Mouse (Mus musculus): ENCODE results near the gene Fbxl18.
"Not testable (repeated sequence)": the region's sequence is repeated elsewhere in the genome, so short reads cannot be mapped to it uniquely, and the experiment has no call there.

The Fbxl18 gene

DNA sequence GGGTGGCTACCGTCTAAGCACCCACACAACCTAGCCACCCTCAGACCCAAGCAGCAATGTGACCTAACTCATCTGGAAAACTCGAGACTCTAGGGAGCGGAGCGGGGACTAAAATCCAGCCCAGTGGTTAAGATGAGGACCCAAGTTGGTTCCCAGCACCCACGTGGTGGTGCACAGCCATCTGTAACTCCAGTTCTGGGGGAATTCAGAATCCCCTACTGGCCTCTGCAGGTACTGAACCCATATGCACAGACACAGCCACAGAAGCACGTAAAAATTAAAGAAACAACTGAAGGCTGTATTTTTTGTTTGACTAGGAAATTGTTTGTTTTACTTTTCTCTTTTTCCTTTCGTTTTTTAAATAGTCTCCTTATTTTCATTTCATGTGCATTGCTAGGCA lies 21.5 kb downstream of the Fbxl18 start:
- DNase-seq (ENCODE audit: low read depth, low spot score): no peak

DNA sequence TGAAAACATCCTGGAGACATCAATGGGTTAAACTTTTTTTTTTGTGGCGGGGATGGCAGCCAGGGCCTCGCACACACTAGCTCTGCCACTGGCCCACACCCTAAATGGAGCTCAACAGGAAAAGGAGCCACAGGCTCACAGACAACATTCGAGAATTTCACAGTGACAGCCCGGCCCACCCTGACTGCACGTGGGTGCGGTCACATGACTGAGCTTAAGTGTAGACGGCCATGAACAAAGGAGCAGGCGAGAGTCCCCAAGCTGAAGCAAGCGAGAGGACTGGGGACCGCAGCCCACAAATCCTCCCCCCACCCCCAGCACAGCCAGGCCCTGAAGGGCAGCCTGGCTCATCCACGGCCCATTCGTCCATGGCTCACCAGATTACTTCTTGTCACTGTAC lies 23.5 kb downstream of the Fbxl18 start:
- DNase-seq (ENCODE audit: low read depth, low spot score): no peak

DNA sequence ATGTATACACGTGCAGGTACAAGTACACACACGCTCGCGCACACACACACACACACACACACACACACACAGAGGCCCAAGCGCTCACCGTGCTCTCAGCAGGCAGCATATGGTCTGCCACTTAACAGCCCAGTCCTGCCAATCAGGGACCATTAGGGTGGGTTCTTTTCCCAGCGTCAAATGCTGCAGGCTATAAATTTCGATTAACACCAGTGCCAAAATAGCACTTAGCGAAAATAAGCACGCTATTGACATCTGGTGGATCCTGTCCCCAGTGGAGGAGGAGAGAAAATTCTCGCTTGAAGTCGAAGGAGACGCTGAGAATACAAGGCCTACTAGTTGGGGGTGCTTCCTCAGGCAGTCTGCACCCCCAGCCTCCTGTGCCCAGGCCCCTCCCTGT lies 25.8 kb downstream of the Fbxl18 start:
- DNase-seq (ENCODE audit: low read depth, low spot score): peak; percentile 49

DNA sequence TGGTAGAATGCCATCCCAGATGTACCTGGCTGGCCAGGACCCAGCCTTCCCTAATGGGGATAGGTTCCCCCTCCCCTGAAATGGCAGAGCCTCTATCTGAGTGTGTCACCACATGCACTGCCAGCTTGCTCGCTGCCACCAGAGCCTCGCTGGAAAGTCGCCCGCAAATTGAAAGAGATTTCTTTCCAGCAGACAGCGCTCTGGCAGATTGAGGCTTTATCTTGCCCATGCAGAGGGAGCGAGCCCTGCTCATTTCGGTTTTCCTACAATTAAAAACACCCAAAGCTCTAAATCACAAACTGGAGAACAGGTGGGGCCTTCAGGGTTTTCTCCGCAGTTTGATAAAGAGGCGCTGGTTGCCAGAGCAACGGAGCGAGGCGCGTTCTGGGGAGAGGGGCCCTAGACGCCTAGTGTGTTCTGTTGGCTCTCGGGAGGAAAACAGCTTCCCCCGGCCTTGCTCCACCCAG lies 37.4 kb downstream of the Fbxl18 start:
- peak; percentile 70 for DNase-seq (ENCODE audit: low read depth, low spot score)

GRCm38 (mm10) chr5:142856408-142856807 lies 38.8 kb downstream of the Fbxl18 start:
- no peak for DNase-seq (ENCODE audit: low read depth, low spot score)

GRCm38 (mm10) chr5:142854877-142855276 lies 40.3 kb downstream of the Fbxl18 start:
- DNase-seq (ENCODE audit: low read depth, low spot score): no peak

- DNase-seq (ENCODE audit: low read depth, low spot score): no peak
Observed at GRCm38 (mm10) chr5:142853585-142853984, 41.6 kb downstream of the Fbxl18 start.

- no peak for DNase-seq (ENCODE audit: low read depth, low spot score)
Observed at GRCm38 (mm10) chr5:142851681-142852049, 43.6 kb downstream of the Fbxl18 start.

GRCm38 (mm10) chr5:142850916-142851680 lies 44.1 kb downstream of the Fbxl18 start:
- DNase-seq (ENCODE audit: low read depth, low spot score): no peak

DNA sequence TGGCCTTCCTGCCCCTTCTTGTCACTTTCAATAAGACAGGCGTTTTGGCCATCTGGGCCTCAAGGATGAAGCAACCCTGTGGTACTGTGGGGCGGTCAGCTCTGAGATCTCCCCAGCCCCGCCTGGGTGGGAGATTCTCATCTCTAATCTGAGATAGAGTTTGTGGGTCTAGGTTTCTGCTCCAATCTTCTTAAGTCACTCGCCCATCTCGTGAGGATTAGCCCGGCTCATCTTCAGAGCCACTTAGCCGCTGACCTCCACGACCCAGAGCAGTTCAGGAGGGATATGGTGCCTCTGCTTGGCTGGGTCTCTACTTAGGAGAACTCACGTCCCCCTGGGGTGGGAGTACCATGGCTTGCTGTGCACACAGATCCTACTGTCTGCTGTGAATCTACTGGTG lies 44.7 kb downstream of the Fbxl18 start:
- no peak for DNase-seq (ENCODE audit: low read depth, low spot score)

DNA sequence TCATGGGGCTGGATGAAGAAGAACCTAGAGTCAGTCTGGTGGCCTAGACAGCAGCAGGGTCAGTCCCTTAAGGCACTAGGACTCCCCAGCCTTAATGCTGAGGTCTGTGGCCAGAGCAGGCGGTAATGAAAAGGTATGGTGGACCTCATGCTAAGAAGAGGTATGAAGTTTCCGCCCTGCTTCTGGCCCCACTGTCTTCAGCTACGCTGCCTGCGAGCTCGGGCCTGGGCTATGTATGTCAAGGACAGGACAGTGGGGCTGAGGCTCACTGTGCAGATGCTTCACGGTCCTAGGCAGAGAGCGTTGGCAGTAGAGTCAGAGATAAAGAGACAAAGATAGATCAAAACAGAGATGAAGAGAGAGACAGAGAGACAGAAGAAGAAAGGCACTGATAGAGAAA lies 46.3 kb downstream of the Fbxl18 start:
- no peak for DNase-seq (ENCODE audit: low read depth, low spot score)

- no peak for DNase-seq (ENCODE audit: low read depth, low spot score)
Observed at GRCm38 (mm10) chr5:142848149-142848548, 47.1 kb downstream of the Fbxl18 start.

DNA sequence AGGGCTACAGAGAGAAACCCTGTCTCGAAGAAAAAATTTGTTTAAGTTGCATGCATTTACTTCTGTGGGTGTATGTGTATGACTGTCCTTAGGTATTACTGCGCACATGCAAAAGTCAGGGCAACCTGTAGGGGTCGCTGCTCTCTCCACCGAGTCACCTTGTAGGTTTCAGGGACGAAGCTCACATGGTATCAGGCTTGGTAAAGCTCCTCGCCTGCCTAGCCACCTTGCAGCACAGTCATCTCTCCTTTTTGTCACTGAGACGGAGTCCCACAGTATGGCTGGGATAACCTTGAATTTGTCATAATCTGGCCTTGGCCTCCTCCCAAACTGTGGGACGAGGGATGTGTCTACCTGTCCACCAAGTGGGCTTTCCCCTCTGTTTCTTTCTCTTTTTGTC lies 50.8 kb downstream of the Fbxl18 start:
- no peak for DNase-seq (ENCODE audit: low read depth, low spot score)

DNA sequence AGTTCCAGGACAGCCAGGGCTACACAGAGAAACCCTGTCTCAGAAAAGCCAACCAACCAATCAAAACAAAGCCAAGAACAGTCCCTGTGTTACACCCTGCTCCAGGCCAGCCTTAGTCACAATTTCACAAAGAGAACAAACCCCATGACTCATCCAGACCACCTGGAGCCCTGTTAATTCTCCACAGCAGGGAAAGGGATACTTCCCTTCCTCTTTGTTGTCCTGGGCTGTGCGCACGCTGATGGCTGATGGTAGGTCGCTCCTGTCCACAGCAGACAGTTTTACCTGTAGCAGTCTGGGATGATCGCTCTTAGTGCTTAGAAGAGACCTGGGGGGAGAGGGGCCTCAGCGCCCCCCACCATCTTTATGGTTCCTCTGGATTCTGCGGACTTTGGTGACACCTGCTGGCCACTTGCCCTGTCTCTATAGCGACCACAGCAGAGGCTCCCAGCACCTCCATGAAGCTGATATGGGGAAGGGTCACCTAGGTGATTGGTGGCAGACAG lies 53.0 kb downstream of the Fbxl18 start:
- DNase-seq (ENCODE audit: low read depth, low spot score): no peak

- DNase-seq (ENCODE audit: low read depth, low spot score): no peak
Observed at GRCm38 (mm10) chr5:142841372-142842136, 53.7 kb downstream of the Fbxl18 start.

GRCm38 (mm10) chr5:142837427-142837826 lies 57.8 kb downstream of the Fbxl18 start:
- DNase-seq (ENCODE audit: low read depth, low spot score): not testable (repeated sequence)

DNA sequence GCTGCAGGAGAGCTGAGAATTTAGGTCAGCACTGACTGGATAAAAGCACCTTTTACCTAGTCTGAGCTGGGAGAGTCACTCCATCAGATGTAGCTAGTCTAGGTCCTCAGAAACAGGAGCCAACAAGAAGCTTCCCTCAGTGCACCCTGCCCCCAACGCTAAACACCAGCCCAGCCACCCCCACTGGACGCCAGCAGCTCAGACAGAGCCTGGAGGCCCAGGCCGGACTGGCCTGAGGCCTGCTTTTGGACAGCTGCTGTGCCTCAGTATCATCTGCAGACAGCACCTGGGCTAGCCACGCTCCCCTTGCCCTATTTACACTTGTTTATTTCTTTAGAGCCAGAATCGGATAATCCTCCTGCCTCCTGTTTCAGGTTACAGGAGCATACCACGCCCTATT lies 58.3 kb downstream of the Fbxl18 start:
- DNase-seq (ENCODE audit: low read depth, low spot score): no peak

DNA sequence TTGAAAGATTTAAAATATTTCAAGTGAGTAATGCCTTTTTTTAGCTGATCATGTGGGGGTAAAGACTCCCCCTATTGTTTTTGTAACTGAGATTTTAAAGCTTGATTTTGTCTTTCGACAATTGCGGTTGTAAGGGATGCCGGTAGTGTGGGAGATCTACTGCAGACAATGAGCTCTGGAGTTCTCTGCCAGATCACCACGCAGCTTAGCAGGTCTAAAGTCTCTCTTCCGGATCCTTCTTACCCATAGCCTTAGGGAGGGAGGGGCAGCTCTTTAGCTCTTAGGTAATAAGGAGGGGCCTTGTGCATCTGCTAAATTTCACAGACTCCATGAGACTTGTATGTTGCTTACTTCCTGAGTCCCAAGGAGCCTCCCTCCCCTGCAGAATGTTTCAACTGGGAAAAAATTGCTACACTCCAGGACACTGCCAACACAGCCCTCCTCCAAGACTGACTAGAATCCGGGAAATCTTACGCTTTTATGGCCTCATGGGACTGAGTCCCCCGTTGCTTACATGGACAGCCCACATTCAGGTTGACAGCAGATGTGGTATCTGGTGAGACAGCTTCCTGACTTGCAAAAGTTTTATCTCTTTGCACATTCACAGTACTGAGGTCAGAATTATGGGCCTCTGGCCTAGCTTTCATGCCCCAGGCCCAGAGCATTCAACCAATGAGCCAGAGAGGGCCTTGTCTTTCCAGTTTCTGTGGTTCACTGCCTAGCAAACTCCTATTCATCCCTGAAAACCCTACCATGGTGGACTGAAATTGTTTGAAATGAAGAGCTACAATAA lies 61.4 kb downstream of the Fbxl18 start:
- DNase-seq (ENCODE audit: low read depth, low spot score): no peak

DNA sequence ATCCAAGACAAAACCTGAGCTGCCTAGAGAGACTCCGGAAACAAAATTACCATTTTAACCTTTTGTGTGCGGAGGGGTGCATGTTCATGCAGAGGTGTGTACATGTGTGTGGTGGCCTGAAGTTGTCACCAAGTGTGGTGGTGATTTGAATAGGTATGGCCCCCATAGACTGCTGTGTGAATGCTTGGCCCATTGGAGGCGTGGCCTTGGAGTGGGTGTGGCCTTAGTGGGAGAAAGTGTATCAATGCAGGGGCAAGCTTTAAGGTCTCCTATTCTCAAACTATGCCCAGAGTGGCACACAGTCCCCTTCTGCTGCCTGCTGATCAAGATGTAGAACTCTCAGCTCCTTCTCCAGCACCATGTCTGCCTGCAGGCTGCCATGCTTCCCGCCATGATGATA lies 69.1 kb downstream of the Fbxl18 start:
- no peak for DNase-seq (ENCODE audit: low read depth, low spot score)

GRCm38 (mm10) chr5:142825665-142826064 lies 69.6 kb downstream of the Fbxl18 start:
- DNase-seq (ENCODE audit: low read depth, low spot score): no peak

- DNase-seq (ENCODE audit: low read depth, low spot score): no peak
Observed at GRCm38 (mm10) chr5:142824091-142824490, 71.1 kb downstream of the Fbxl18 start.
